Mouse (Mus musculus) ovary, adult 18-20 months (tissue): ENCODE data around the gene Gdpd5.

ENCODE experiments used
- DNase-seq: peaks from one replicate; pipeline ENCODE4 v3.0.0; 2022; ENCODE audit warnings: low spot score, mixed read lengths

Gene Gdpd5

DNA sequence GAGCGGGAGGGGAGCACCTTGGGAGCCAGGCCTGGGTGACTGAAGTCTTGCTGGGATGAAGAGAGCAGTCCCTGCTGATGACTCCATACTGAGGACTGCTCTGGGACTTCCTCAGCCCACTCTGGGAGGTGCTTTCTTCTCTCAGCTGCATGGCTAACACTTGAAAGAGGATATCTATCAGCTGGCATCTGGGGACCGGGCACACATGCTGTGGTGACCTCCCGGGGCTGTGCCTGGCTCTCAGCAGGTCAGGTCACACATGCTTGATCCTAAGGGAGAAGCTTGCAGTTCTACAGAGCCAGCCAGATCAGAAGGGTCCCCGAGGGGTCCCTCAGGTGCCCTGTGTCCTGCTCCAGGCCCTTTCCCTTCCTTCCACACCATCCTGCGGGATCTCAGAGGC lies 62.0 kb downstream of the Gdpd5 start:
- no peak for DNase-seq

DNA sequence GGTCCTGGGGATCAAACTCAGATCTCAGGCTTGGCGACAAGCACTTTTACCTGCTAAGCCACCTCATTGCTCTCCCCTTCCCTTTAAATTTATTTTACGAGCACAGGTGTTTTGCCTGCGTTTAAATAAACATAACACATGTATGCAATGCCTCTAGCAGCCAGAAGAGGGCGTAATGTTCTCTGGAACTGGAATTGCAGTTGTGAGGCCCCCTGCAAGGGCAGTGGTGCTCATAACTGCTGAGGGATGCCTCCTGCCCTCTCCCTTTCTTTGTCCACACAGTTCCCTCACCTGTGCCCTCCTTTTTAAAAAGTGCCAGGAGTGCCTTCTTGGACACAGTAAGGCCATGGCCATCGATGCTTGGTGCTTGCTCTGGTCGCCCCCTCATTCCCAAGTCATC lies 62.8 kb downstream of the Gdpd5 start:
- DNase-seq = no peak

DNA sequence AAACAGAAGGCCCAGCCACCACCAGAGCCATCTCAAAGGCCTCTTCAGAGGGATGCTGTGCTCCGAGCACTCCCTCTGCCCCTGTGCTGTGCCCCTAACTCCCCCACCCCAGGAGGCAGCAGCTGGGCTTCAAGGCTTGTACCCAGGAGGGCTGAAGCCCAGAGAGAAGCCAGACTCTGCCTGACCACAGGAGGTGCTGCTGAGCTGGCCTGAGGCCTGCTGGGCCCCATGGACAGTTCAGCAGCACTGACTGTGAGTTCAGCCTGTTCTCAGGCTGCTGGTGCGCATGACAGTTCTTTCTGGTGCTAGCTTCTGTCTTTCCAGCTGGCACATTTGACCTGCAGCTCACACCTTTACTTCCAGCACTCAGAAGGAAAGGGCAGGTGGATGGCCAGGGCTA lies 64.6 kb downstream of the Gdpd5 start:
- DNase-seq = no peak

DNA sequence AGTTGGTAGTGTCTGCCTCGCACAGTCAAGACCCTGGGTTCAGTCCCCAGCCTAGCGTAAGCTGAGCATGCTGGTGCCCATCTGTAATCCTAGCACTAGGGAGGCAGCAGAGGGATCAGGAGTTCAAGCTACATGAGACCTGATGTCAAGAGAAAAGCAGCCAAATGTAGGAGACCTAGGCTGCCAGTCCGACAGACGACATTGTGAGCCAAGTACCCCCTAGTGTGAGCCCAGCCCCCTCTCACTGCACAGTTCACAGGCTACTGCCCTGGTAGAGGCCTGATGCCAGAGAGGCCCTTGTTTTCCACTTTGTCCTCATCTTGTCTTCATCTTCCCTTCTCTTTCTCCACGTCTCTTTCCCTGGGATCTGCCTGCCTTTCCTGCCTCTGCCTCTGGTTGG lies 66.1 kb downstream of the Gdpd5 start:
- no peak for DNase-seq

DNA sequence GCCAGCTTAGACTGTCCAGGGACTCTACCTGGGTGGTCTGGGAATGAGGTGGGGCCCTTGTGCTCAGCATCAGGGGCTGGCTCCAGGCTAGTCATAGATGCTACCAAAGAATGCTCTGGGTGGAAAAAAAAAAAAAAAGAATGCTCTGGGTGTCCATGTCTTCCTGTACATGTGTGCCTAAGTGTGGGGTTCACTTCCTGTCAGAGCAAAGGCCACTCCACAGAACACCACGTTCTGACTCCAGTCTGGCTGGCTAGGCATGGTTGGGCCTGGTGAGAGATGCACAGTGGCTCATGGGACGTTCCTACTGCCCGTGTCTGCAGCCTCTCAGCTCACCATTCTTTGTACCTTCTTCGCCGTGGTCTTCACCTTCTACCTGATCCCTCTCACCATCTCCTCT lies 67.4 kb downstream of the Gdpd5 start:
- DNase-seq = no peak

DNA sequence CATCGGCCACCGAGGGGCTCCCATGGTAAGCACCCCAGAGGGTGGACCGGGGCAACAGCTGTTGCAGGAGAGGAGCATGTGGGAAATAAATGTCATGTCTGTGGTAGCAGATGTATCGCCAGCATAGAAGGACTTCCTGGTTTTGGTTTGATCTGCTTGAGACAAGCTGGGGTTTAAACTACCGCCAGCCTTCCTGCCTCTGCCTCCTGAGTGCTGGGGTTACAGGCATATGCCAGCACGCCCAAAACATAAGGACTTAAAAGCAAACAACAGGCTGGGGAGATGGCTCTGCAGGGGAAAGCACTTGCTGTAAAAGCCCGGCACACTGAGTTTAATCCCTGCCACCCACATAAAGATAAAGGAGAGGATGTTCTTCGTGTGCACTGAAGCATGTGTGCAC lies 67.8 kb downstream of the Gdpd5 start:
- DNase-seq = no peak

DNA sequence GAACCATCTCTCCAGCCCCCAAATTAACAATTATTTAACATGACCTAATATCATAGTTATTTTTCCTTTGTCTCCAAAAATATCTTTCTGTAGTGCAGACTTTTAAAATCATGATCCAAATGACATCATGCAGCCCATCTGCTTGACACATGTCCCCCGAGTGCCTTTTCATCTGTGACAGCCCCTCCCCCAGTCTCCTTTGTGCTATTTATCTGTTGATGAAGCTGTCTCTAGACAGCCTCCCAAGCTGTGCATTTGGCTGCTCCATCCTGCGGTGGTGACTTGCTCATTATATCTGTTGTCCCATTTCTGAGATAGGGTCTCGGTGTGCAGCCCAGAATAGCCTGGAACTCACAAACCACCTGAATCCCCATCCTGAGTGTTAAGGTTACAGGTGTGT lies 68.5 kb downstream of the Gdpd5 start:
- DNase-seq = no peak

DNA sequence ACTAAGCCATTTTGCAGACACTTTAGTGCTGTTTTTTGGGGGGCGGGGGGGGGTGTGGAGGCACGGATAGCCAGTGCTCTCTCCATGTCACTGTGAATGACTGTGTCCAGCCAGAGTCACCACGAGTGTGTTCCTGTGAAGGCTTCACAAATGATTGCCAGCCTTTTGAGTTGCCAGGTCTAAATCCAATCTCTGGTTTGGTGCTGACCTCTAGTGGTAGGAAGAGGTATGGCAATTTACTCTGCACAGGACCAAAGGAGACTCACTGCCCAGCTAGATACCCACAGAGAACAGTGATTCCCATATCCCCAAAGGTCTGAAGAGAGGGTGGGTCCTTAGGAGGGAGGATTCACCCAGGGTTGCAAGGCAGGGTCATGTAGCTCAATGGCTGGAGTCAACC lies 69.5 kb downstream of the Gdpd5 start:
- DNase-seq = no peak

DNA sequence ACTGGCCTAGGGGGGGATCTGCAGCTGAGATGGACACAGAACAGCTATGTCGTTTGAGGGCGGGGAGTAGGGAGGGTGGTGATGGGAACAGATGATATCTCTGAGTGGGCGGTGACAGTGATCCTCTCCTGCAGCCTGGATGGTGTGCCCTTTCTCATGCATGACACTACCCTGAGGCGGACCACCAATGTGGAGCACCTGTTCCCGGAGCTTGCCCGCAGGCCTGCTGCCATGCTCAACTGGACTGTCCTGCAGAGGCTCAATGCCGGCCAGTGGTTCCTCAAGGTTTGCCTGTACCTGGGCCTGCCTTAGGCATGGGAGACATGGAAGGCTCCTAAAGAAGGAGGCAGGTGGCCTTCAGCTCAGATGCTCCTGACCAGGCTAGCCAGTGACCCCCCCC lies 71.6 kb downstream of the Gdpd5 start:
- DNase-seq = no peak

DNA sequence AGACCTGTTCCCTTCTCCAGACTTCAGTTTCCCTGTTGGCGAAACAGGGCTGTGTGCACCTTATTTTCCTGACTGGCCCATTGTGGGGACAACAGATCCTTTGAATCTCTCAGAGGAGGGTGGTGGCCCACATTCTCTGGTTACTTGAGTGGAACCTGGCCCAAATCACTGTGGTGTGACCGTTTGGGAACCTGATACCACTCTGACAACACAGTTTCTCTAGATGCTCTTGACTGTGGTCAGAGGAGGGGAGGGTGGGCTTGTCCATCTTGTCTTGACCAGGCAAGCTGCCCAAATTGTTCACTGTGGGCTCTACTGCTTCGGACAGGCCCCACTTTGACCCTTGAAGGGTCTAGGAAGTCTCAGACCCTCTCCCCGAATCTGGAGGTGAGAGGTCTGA lies 72.8 kb downstream of the Gdpd5 start:
- no peak for DNase-seq

DNA sequence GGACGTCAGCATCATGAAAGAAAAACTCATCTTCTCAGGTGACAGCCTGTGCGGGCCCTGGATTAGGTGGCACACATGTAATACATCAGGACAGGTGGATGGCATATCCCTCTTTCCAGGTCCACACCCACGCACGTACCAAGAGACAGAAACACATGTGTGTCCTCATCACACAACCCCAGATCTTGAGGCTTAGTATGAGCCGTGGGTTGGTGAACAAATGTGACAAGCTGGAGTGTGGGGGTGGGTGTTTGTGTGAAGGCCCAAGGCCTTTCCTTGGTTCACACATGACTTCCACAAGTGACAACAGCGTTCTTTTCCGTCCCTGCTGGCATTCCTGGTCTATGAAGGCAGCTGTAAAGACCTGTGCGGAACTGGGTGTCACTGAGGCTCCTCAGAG lies 77.6 kb downstream of the Gdpd5 start:
- no peak for DNase-seq

DNA sequence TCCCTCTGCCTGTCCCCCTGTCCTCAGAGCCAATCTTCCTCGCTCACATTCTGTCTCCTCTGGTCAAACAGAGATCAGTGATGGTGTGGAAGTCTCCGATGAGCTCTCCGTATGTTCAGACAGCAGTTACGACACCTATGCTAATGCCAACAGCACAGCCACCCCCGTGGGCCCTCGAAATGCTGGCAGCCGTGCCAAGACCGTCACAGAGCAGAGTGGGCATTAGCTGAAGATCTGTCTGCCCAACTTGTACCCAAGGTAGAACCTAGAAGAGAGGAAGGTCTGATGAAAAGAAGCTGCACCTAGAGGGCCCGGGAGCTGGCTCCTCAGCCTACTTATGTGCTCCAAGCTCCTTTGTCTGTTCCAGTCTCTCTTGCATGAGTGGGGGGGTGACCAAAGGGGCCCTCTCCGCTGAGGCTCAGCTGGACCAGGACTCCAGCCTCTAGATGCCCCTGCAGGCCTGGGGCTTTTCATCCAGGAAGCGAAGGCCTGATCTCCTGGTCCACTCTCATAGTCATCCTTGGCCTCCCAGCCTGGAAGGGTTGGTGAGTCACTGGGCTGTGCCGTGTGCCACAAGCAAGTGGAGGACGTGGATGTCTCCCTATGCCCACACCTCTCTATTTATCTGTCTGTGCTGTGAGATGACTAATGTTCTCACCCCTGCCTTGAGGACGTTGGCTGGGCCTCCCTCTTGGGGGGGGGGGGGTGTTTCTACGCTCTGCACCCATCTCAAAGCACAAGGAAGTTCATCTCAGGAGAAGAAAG lies 78.9 kb downstream of the Gdpd5 start:
- DNase-seq = no peak

DNA sequence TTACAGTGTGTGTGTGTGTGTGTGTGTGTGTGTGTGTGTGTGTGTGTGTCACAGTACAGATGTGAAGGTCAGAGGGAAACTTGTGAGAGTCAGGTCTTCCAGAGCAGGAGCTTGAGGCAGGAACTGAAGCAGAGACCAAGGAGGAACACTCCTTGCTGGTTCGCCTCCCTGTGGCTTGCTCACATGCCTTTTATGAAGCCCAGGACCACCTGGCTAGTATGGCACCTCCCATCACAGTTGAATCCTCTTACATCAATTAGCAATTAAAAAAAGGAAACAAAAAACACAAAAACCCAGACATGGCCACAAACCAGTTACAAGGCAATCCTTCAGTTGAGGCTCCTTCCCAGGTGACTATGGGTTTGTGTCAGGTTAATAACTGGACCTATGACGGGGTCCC lies 81.9 kb downstream of the Gdpd5 start:
- no peak for DNase-seq

DNA sequence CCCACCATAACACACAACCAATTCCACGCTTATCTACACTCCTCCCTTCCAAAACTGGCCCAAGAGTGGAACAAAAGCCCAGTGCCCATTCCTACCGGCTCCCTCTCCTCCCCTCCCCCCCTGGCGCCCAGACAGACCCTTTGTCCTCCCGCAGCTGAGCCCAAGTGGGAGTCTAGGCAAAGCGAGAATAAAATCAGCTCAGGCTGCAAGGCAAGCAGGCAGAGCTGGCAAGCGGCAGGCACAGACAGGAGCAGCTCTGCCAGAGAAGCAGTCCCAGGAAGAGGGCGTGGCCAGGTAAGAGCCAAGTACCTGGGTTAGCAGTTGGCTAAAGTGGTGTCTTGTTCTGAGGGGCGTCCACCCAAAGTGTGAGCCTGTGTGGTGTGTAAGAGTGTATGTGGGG lies 84.6 kb downstream of the Gdpd5 start, which contains the start of gene Klhl35:
Gene Klhl35, plus strand, starts transcription at position 194 of the 400 bp plus-strand sequence.
- DNase-seq = no peak

DNA sequence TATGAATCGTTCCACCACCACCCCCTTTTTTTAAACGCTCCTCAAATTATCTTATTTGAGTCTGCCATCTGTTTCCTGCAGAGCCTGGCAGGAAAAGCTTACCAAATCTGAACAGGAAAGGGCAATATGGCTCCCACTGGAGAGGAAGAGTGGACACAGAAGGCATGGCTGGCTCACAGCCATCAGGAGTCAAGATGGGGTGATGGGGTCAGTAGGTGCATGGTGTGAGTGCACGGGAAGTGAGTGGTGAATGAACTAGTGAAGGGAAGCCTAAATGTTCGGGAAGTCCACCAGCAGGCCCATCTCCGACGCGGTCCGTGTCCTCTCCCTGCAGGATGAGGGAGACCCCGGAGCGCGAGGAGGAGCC lies 86.7 kb downstream of the Gdpd5 start:
- DNase-seq = no peak

DNA sequence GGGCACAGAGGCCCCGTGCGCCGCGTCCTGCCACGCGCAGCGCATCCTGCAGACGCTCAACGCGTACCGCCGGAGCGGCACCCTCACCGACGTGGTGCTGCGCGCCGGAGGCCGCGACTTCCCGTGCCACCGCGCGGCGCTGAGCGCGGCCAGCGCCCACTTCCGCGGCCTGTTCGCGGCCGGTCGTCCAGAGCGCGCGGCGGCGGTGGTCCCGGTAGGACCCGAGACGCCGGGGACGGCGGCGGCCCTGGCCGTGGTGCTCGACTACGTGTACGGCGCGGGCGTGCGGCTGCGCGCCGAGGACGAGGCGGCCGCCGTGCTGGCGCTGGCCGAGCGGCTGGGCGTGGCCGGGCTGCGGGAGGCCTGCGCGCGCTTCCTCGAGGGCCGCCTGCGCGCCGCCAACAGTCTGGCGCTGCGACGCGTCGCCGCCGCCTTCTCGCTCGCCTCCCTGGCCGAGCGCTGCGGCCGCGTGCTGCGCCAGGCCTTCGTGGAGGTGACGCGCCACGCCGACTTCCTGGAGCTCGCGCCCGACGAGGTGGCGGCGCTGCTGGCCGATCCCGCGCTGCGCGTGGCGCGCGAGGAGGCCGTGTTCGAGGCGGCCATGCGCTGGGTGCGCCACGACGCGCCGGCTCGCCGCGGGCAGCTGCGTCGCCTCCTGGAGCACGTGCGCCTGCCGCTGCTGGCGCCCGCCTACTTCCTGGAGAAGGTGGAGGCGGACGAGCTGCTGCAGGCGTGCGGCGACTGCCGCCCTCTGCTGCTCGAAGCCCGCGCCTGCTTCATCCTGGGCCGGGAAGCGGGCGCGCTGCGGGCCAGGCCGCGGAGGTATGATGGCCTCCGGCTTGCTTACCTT lies 87.3 kb downstream of the Gdpd5 start:
- peak; percentile 55 for DNase-seq

DNA sequence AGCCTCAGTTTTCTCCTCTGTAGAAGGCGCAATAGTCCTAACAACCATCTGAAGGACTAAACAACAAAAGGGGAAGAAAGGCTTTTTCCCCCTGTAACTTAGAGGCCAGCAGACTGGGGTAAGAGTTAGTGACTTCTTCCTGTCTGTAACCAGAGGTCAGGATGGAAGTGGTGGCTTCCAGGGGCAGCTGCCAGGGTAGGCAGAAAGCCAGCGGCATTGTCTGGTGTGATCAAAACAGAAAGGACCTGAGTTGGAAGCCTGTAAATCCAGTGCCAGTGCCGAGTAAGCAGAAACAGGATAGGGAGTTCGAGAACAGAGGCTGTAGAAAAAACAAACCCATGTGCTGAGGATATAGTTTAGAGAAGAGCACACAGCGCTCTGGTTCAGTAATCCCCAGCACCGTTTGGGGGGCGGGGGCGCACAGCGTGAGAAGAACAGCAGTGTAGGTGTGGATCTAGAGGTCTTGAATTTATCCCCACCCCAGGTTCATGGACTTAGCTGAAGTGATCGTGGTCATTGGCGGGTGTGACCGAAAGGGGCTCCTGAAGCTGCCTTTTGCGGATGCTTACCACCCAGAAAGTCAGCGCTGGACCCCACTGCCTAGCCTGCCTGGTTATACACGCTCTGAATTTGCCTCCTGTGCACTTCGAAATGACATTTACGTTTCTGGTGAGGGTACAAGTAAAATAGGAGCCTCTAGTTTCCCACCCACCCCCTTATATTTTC lies 88.6 kb downstream of the Gdpd5 start:
- DNase-seq = no peak

DNA sequence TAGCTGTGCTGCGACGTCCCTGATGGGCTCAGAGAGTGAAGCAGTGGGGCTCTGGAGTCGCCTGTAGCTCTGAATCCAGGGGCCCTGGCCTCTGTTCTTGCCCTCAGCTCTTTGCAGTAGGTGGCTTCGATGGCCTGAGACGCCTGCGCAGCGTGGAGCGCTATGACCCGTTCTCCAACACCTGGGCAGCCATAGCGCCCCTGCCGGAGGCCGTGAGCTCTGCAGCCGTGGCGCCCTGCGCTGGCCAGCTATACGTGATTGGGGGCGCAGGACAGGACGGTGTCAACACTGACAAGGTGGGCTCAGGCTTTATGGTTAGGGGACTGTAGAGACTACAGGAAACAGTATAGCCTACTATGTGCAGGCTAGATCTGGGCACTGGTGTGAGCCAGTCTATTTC lies 90.4 kb downstream of the Gdpd5 start:
- DNase-seq = no peak

DNA sequence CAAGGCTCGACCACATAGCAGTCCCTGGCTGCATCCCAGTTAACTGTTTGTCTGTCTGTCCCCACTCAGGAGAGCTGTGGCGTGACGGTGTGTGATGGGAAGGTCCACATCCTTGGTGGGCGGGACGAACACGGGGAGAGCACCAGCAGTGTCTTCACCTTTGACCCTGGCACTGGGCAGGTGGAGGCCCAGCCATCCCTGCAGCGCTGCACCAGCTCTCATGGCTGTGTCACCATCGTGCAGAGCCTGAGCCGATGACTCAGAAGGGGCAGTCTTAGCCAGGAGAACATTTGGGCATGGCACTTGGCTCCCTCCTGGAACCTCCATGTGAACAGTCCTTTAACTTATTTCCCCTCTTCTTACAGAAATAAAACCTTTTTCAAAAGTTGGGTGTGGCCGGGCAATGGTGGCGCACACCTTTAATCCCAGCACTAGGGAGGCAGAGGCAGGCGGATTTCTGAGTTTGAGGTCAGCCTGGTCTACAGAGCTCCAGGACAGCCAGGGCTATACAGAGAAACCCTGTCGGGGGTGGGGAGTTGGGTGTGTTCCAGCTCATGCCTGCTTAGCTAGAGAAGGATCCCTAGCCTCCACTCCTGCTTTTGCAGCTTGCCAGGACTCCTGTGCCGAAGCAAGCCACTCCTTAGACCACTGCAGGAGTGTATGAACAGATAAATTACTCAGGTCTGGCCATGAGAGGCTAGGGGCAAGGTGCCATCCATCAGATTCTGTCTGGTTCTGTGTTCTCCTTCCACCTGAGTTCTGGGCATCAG lies 92.6 kb downstream of the Gdpd5 start:
- DNase-seq = no peak

DNA sequence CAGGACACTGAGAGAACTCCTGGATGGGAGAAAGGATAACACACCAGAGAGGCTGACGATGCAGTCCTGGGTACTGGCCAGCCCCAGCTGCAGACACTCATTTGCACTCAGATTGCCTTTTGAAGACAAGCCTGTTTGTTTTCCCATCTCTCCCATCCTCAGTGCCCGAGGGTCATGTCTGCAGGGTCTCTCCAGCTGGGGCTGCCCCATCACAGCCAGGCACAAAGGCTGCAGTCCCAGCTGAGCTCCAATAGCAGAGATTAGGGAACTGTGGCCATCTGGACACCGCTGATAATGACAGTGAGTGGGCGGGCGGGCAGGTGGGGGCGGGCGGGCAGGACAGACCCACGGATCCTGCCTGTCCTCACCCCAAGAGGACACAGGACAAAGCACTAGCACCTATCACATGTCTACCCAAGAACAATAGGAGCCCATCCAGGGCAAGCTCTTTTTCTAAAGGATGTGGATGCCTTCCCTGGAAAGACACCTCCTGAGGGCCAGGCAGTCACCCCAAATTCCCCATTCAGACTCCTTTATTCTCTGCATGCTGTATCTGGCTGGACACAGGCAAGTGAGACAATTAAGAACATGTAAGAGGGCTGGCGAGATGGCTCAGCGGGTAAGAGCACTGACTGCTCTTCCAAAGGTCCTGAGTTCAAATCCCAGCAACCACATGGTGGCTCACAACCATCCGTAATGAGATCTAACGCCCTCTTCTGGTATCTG lies 93.8 kb downstream of the Gdpd5 start:
- DNase-seq = no peak

DNA sequence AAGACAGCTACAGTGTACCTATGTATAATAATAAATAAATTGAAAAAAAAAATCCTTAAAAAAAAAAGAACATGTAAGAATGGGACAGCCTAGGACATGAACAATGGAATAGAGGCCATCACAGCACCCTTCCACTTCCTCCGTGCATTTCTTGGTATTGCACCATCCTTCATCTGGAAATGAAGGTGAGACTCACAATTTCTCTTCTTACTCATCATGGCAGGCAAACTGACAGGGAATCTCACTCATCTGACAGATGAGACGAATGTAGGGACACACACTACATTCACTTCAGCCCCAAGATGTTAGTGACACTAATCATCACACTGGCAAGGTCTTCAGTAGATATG lies 94.3 kb downstream of the Gdpd5 start:
- DNase-seq = no peak
